ENCODE assay signal across 7 mouse cellular contexts in the genomic region with DNA sequence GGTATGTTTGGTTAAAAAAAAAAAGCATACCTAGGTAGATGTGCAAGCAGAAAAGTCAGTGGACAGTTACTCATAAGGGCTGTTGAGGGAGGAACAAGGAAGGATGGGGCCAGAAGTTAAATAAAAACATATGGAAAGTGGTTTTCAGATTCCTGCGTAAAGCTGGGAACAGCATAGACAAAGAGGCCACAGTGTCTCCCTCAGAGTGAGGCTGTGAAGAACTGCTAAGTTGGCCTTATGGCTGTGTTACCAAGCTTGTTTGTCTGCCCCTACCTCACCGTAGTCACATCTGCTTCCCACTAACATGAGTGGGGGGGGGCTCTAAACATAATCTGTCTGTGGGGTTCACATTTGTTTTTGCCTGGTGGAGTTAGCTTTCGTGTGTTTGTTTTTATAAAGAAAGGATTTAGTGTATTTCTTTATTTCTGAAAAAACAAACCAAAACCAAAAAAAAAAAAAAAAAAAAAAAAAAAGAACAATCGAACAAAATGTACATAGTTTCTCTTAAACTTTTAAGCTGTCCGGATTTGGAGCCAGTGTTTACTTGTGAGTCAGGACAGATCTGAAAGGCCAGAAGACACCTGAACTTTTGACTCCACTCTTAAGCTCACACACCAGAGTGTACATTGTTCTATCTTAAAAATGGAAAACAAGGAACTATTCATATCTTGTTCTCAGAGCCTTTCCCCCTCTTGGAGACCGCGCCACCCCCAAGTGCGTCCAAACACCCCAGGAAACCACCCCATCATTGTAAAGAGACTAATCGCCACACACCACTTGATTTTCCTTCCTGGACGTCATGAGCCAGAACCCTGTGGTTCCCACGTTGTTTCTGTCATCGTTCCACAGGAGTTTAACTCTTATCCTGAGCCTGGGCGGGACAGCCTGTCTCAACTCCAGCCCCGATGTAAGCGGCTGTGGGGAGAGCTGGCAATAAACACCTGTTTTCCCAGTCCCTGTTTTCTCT.
A peak's percentile ranks its signal among the peaks of the same experiment; 100 is the strongest.
DNase-seq lines count a peak whose midpoint lies in the region; ATAC-seq lines count a peak whose summit lies in the region.

No protein-coding gene starts in this region.

- H3K4me2 ChIP-seq in heart, embryonic 12.5 days, result no peak overlapping the region
- no peak overlapping the region for H3K4me2 ChIP-seq in limb, embryonic 11.5 days (ENCODE audit: low read depth, severe bottlenecking)

- no peaks in the 10 kb centered on the region for H3K36me3 ChIP-seq in heart, embryonic 12.5 days
- H3K36me3 ChIP-seq in limb, embryonic 11.5 days (ENCODE audit: control insufficient read depth, insufficient read depth, low read length), result no peaks in the 10 kb centered on the region

- peaks cover 48% of the 10 kb centered on the region for H3K4me1 ChIP-seq in heart, embryonic 12.5 days (replicated peaks)
- H3K4me1 ChIP-seq in limb, embryonic 11.5 days (ENCODE audit: control insufficient read depth, insufficient read depth, low read length), result peaks cover 23% of the 10 kb centered on the region

- no peaks in the 10 kb centered on the region for H3K9me3 ChIP-seq in heart, embryonic 12.5 days (replicated peaks)
- no peaks in the 10 kb centered on the region for H3K9me3 ChIP-seq in limb, embryonic 11.5 days (ENCODE audit: control insufficient read depth, low read length)

- no peaks in the 10 kb centered on the region for H3K27me3 ChIP-seq in heart, embryonic 12.5 days (replicated peaks)
- no peaks in the 10 kb centered on the region for H3K27me3 ChIP-seq in limb, embryonic 11.5 days (ENCODE audit: control insufficient read depth, insufficient read depth, low read length)

- peak; percentile 34 for DNase-seq in thymus, postnatal 4 days
- no peak for DNase-seq in thymus, postnatal 10 days (ENCODE audit: low spot score in 2 of 2)
- DNase-seq in limb, embryonic 11.5 days (ENCODE audit: low spot score), result peak; percentile 36
- no peak for DNase-seq in spleen, postnatal 4 days (ENCODE audit: low spot score in 2 of 2)
- DNase-seq in layer of hippocampus, adult 9-11 months, result no peak

- 44% methylated on average over 15 of the region's 15 CpGs for WGBS in heart, embryonic 12.5 days
- WGBS in limb, embryonic 11.5 days, result 52% methylated on average over 15 of the region's 15 CpGs

- no peak overlapping the region for H3K9ac ChIP-seq in heart, embryonic 12.5 days
- no peak overlapping the region for H3K9ac ChIP-seq in limb, embryonic 11.5 days (ENCODE audit: low read length)

- peak; percentile 54 for ATAC-seq in heart, embryonic 12.5 days (ENCODE audit: insufficient number of reproducible peaks, low FRiP score)
- no peak for ATAC-seq in limb, embryonic 11.5 days (ENCODE audit: insufficient number of reproducible peaks, low FRiP score, low TSS enrichment, low read depth)
- no peak for ATAC-seq in CD4-positive, CD25-positive, alpha-beta regulatory T cell, adult 4 months

- H3K4me3 ChIP-seq in heart, embryonic 12.5 days, result no peak overlapping the region
- H3K4me3 ChIP-seq in limb, embryonic 11.5 days (ENCODE audit: low read depth, low read length), result no peak overlapping the region

- peak overlapping the region; percentile 55; the same call in 1 of the 2 replicates for H3K27ac ChIP-seq in heart, embryonic 12.5 days (ENCODE audit: poor library complexity, severe bottlenecking)
- H3K27ac ChIP-seq in limb, embryonic 11.5 days (replicated peaks; ENCODE audit: low read depth, low read length), result peak overlapping the region; percentile 33; the same call in 1 of the 2 replicates

Comparison
In these comparisons a context has a peak if more than half of its experiments do, and no peak if none do; other contexts are left out.
1. DNase-seq: peak in thymus, postnatal 4 days (single experiment) and limb, embryonic 11.5 days (single experiment); none in thymus, postnatal 10 days (0 of 2), spleen, postnatal 4 days (0 of 2) and layer of hippocampus, adult 9-11 months (single experiment).